Mouse (Mus musculus) retina, embryonic 14.5 days (tissue): Measurements from ENCODE around the gene Drc3.
A peak's percentile ranks its signal among the peaks of the same experiment; 100 is the strongest.

Experiments
- DNase-seq: peaks from one replicate; pipeline ENCODE4 v3.0.0-alpha.2; 2015; ENCODE audit warnings: low spot score

Gene Drc3

DNA sequence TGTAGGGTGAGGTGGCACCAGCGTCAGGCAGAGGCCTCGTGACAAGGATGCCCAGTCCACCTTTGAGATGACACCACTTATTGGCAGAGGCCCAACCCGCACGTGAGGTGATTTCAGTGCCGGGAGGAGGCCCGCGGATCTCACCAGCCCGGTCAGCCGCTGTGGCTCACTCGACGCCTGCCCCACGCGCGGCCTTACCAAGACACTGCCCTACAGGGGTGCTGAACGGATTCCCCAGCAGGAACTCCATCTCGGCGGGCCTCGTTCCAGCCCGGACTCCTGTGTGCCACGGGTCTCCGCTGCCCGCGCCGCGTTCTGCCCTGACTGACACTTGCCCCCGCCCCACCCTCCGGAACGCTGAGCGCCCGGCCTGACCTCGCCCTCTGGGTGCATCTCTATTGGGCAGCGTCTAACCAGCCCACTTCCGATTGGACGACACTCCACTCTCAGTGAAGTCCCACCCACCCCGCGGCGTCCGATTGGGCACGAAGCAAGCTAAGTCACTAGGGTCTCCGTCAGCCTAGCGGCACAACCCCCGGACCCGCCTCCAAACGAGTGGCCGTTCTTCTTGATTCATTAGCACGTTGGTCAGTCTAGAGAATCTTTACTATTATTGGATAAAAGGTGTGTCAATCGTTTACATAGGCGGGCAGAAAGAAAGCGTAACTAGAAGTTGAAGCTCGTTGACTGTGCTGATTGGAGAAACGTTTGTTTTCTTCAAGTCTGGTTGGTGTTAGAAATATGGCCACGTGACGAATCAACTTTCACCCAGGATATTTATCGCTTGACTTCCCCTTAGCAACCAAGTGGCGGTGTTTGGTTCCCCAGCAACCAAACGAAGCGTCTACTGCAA is at the start of gene Drc3, which contains the start of gene Tom1l2:
Gene Drc3 (plus strand): TSS at position 771 of the 853 bp plus-strand sequence.
Gene Tom1l2 (minus strand): TSS at position 347 of the 853 bp plus-strand sequence.
- peak; percentile 100 for DNase-seq

DNA sequence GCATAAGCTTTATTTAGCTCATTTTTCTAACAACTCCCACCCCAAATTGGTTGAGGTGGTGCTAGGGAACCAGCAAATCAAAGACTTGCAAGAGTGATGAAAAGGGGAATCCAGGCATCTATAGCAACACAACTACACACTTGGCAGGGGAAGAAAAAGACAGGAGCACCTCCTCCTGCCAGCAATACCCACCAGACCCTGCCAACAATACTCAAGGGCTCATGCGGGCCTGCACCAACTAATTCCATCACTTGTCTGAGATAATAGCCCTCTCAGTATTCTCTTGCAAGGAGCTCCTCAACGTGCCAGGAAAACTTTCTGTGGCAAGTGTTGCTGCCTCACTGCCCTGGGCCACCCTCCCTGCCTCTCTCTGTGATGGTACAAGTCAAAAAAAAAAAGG is 49.6 kb upstream of the Drc3 start:
- DNase-seq = no peak

DNA sequence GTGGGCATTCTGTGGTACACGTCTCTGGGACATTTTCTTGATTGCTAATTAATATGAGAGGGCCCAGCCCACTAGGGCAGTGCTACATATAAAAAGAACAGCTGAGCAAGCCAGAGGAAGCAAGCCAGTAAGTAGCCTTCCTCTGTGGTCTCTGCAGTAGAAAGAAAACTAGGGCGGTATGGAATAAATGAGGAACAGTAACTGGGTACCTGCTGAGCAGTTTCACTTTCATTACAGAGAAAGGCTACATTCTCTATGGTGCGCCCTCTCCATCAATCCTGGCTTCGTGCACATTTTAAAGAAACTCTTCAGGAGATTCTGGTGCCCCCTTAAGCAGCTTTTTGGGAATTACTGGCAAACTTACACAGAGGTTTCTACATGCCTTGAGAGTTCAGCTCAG is 47.5 kb upstream of the Drc3 start:
- DNase-seq = no peak

DNA sequence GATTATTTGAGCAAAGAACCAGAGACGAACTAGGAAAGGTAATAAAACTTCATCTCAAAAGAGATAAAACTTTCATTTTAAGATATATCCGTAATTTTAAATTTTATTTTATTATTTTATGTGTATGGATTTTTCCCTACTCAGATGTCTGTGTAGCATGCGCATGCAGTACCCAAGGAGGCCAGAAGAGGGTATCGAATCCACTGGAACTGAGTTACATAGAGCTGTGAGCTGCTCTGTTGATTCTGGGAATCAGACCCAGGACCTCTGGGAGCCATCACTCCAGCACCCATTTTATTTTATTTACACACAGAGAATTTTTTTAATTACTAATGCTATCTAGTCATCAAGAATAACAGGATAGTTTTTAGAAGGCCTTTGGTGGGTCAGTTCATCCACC is 46.3 kb upstream of the Drc3 start:
- peak; percentile 68 for DNase-seq

DNA sequence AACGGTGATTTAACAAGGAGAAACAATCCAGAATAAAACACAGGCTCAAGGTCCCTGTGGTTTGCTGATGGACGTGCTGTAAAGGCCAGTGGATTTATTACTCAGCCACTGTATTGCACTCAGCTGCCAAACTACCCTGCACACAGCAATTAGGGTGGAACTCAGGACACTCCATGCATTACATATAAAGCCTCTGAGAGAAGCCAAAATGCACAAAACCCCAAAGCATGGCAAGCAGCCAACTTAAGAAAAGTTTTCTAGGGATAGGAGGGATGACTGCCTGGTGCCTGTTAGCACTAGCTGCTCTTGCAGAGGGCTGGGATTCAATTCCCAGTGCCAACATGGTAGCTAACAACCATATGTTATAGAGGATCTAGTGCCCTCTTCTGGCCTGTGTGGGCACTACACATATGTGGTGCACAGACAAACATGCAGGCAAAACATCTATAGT is 45.7 kb upstream of the Drc3 start:
- no peak for DNase-seq

DNA sequence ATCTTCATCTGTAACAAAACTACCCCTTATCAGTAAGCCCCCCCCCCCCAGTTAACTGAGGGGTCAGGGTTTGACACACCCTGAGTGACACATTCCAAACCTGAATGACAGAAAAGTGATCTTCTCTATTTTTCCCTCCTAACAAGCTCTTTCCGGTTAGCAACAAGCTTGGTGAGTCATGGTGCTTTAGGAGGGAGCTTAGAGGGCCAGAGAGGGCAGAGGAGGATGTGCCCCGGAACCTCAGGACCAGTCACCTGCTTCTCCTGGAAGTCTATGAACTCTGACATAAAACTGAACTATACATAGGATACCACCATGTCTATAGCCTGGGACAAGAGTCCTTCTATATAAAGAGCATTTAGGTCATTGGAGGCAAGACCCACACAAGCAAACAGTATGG is 45.1 kb upstream of the Drc3 start:
- no peak for DNase-seq

DNA sequence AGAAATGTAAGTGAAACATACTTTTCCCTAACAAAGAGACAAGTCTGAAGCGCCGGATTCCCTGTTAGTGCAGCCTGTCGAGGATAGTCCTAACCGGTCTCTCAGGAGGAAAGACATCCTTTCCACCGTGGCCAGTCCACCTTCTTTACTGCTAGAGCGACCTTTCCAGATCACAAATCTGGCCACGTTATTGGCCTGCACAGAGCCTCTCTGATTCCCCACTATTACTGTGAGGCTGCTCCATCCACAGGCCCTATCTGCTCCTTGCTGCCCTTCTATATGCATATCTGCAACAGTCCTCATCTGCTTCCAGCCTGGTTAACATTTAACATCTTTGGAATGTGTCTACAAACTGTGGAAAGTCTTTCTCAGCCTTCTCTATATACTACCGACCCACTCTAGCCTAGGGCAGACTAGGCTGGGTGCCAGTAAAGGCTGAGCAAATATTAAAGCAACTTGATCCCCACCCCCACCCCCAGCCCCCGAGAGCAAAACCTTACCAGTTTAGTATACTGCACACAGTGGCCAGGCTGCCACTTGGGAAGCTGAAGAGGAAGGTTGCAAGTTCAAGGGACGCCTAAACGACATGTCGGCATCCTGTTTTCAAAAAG is 44.5 kb upstream of the Drc3 start:
- no peak for DNase-seq

DNA sequence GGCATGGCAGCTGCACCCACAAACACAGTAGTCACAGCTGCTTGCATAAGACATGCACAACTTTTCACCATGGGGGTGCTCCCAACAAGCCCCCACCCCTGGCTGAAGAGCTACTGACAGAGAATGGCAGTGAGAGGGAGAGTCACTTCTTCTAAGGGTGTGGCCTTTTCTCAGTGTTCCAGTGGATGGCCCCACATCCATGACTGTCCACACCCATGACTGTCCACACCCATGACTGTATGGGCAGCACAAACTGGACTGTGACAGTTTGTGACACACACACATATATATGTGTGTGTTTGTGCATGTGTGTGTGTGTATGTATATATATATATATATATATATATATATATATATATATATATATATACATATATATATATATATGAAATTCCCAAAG is 43.3 kb upstream of the Drc3 start:
- DNase-seq = no peak

DNA sequence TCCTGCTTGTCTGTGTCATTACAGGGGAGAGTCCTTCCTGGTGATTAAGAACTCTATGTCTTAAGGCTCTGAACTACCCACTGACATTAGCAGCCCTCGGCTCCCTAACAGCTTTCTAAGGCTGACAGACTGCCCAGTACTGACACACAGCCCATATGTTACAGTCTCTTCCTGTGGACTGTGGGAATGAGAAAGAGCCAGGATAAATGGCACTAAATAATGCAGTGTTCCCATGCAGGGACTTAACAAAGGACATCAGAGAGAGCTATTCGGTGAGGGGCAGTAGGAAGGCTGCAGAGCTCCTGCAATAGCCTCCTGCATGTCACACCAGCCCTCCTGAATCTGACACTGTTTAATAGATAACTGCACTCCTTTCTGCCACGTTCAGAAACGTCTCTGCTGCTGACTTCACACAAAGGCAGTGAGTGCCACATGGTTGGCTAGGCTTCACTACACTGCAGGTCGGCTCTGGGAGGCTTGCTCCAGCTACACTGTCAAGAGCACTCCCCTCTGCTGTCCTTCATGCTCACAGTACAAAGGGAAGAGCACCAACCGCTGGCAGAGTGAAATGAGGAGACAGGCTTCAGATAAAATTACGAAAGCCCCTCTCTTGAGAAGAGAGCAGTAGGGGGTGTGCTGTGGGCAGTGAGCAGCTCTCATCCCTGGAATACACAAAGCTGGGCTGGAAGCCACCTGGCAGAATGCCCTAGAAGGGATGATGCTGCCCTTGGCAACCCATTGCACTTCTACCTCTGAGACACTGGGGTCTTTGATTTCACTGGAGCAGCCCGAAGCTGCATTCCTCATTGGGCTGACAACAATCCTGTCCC is 41.9 kb upstream of the Drc3 start:
- DNase-seq = peak; percentile 63

DNA sequence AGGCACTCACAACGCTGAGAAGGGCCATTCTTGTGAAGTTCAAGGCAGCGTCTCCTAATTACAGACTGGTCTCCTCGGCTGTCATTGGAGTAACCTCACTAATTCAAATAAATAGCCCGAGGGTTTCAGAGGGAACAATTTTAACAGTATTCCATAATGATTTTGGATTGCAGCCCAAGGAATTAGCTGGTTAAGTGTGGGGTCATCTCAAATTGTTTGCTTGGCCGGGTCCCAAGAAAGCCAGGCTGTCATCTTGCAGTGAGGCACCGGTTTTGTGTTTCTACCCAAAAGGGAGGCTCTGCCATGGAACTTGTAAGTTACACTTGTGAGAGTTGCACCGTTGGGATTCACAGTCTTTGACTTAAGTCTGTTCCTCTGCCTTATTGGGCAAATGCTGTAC is 36.9 kb upstream of the Drc3 start:
- DNase-seq = no peak

DNA sequence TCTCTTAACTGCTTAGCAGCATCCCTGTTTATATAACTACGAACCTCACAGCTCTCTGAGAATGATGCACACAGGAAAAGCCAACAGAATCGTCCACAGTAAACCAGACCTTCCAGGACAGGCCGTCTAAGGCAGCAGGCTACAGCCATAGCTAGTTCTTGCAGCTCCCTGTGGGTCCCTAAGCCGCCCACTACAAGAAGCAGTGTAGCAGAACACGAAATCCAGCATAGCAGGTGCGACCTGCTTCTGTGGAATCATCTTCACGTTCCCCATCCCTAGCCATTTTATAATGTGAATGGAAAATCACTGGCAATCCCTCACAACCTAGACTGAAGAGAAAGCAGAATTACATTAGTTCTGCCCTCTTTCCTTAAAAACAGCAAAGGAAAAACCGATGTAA is 36.2 kb upstream of the Drc3 start:
- no peak for DNase-seq

DNA sequence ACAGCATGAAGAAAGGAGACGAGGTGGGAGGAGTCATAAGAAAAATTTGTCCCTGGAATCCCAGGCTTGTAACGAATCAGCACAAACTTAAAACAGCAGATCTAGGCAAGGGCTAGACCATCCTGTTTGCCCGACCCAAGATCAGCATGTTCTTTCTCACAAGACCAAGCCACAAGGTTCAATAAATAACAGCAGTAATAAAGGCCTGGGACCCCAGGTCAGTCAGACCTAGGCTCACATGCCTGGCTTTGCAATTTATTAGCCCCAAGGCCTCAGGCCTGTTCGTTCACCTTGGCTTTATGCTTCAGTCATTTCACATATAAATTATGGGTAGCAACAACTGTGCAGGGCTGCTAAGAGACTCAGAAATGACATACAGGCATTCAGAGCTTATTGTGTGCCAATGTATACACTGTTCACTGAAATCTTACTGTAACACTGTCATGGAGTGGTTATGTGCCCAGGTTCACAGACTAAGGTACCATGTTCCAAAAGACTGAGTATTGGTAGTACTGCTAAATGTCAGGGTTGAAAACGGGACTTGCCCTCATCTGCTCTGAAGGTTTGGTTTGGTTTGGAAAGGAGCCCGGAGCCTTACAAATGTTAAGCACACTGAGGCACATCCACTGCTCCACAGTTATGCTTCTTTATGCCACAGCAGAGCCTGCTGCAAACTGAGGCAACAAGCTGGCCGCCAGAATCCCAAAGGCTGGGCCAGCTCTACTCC is 35.6 kb upstream of the Drc3 start:
- DNase-seq = no peak

DNA sequence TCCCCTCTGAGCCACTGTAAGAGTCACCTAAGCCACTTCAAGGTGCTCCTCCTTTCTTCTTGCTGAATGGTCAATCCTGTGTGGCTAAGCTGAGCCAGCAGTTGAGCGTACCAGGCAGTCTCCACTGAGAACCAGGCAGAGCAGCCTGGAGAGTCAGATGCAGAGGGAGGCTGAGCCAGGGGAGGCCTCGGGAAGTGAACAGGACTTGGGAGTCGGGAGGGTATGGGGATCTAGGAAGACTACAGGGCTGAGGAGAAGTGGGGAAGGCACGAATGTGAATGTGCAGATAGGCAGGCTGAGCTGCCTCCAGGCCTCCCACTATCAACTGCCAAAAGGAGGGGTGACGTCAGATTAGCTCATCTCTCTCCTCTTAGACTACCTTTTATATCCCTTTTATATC is 34.4 kb upstream of the Drc3 start:
- no peak for DNase-seq

DNA sequence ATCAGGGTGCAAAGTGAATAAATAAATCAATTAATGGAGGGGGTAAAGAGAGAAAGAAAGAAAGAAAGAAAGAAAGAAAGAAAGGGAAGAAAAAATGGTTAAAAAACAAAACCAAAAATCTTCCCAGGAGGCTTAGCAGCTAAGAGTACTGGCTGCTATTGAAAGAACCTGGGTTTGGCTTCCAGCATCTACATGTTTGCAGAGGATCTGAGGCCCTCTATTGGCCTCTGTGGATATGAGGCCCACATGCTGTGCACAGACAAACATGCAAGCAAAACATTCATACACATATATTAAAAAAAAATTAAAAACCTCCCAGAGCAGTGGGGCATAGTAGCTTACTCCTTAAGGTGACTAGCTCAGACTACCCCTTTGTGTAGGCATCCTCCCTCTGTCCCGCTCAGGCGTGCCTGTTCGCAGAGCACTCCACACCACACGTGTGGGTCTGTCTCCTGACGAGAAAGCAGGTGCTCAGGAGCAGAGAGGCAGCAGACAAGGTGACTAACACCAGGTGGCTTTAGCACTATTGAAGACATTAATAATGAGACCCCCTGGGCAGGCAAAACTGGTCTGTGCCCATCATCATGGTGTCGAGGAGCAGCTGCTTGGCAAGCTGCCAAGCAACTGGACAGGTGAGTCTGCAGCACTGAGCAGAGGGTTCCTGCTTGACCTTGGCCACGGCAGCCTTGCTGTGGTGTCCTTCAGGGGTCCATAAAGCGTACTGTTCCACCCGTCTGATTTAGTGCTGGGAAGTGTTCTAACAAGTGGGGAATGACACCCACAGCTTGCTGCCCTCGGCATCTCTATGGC is 33.7 kb upstream of the Drc3 start:
- DNase-seq = no peak

DNA sequence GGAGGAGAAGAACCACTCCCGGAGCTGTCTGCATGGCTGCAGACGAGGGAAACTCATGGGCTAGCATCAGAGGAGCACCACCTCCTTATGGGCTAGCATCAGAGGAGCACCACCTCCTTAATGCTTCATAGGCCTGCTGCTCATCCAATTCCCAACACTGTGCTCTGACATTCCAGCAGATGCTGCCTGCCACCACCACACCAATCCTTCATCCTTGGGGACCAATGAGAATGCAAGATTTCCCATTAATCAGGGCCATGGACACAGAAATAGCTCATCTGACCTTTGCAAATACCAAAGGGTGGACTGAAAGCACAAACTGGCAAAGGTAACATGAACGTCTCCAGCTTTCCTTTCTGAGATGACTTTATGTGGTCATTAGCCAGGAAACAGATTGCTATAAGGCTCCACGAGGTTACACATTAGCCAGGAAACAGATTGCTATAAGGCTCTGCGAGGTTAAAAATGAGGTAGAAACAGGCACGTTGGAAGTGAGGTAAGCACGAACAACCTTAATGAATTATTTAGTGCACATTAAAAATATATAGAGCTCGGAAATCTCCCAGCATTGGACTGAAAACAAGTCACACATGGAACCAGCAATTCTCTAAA is 32.6 kb upstream of the Drc3 start:
- DNase-seq = peak; percentile 33

DNA sequence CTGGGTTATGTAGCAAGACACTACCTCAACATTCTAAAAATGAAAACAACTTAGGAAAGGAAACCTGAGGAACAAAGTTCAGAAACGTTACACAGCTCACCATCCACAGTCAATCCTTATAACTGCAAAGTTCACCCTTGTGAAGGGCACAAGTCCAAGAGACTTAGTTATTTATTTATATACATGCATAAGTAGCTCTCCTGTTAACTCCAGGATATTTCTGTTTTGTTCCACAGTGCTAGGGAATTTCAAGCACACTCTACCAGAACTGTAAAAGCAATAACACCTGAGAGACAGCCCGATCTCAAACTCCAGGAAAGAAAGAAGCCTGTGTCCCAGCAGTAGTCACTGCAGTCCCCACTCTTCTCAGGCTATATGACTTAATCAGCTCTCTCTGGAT is 31.7 kb upstream of the Drc3 start:
- DNase-seq = no peak

DNA sequence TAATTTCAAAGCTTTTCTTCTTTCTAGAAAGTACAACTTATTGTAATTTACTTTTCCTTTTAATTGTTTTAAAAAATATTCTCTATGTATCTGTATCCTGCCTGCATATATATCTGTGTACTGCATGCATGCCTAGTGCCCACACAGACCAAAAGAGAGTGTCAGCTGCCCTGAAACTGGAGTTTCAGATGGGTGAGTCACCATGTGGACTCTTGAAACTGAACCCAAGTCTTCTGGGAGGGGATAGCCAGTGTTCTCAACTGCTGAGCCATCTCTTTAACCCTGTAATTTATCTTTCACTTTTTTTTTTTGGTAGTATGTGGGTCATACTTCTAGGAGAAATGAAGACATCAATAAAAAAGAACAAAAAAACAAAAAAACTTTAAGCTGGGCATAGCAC is 29.4 kb upstream of the Drc3 start:
- DNase-seq = no peak

DNA sequence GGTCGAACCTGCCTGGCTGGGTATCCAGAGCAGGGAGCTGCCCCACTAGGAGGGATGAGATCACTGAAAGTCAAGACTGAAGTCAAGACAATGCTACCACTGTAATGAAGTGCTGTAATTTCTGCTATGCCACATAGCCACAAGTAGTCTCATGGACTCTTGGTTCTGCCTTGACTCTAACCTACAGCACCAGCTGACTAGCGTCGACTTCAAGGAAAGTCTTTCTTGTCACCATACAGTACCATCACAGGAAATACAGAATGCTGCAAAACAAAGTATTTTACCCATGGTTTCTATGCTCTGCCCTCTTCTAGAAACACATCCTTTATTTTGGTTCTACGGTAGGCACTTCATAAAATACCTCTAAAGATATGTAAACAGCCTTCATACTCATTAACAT is 22.6 kb upstream of the Drc3 start:
- no peak for DNase-seq

DNA sequence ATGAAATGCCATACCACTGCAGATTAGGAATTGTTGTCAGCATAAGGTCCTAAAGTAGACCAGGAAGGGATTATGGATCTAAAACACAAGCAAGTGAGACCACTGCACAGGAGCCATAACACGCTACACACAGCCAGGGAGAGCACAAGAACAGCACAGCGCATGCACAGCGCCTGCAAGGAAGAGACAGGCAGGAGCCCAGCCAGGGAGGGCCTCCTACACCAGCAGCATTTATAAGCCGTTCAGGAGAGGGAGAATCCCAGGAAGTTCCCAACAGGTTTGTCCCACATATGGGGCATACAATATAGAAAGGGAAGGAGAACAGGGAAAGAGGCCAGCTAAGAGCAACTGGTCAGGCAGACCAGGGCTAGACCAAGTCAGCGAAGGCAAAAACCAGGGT is 19.7 kb upstream of the Drc3 start:
- no peak for DNase-seq

DNA sequence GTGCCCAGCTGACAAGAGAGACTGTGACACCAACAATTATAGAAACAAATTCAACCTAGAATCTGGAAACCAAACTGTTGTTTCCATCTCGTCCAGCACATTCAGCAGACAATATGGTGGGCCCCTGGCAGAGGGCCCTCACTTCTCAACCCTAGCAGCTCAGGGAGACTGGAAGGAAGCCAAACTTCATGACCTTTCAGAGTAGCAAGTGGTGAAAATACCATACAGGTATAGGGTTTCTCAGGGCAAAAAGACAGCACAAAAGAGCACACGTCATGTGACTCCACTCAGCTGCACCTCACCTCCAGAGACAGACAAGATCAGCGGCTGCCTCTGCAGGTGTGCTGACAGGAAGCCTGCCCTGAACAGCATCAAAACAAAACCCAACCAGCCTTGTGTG is 19.0 kb upstream of the Drc3 start:
- DNase-seq = no peak

DNA sequence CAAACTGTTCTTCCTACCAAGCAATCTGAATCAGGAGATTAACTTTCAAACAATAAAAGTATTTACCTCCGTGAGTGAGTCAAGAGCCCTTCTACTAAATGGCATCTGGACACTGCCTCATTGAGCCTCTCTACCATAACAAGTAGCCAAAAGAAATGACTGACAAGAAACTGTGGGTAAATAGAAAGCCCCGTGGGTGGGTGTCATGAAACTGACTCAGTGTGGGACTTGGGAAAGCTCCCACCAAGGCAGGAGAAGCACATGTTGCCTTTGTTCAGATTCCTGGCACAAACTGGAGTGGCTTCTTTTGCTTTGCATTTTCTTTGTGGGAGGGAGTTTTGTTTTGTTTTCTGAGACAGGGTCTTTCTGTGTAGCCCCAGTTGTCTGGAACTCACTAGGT is 17.4 kb upstream of the Drc3 start:
- DNase-seq = no peak
